Mouse (Mus musculus): ENCODE measurements around the gene Cdh23. TPM values are rescaled to one million over a fixed set of nuclear protein-coding genes. Genes with fewer than 3 reads are reported as not detected.

Gene Cdh23
- total and polyA plus RNA-seq, 3 experiments: 0.05 TPM; not detected in 2

- no peaks in the 10 kb centered on the region for H3K36me3 ChIP-seq (replicated peaks)
- no peak overlapping the region for H3K4me3 ChIP-seq (ENCODE audit: low read depth, low read length)
- DNase-seq (ENCODE audit: low spot score) (no peak), ATAC-seq (ENCODE audit: extremely low read depth, insufficient number of reproducible peaks, low FRiP score, poor library complexity, severe bottlenecking) (no peak)
- TF ChIP-seq POLR2AphosphoS5 (IDR thresholded peaks at IDR 0.05; ENCODE audit: insufficient replicate concordance, low read depth, low read length) (no peak), TAL1 (conservative IDR thresholded peaks at IDR 0.05; ENCODE audit: low read depth, low read length) (no peak), GATA2 (IDR thresholded peaks at IDR 0.05; ENCODE audit: borderline replicate concordance, low read depth, low read length) (no peak), GATA1 (IDR thresholded peaks at IDR 0.05; ENCODE audit: borderline replicate concordance, low read length) (no peak), CTCF (IDR thresholded peaks at IDR 0.05; ENCODE audit: low read depth, low read length) (no peak)
- peaks cover 35% of the 10 kb centered on the region for H3K9me3 ChIP-seq (replicated peaks)
- no peaks in the 10 kb centered on the region for H3K4me1 ChIP-seq (ENCODE audit: insufficient read depth, low read depth, low read length)
- no peaks in the 10 kb centered on the region for H3K27me3 ChIP-seq (ENCODE audit: insufficient read depth, low read length)
Observed at GRCm38 (mm10) chr10:60585691-60586090, 110.6 kb downstream of the Cdh23 start.

GRCm38 (mm10) chr10:60582956-60583355 lies 113.3 kb downstream of the Cdh23 start:
- ATAC-seq (ENCODE audit: extremely low read depth, insufficient number of reproducible peaks, low FRiP score, poor library complexity, severe bottlenecking): no peak

GRCm38 (mm10) chr10:60580666-60581065 lies 115.6 kb downstream of the Cdh23 start:
- H3K9me3 ChIP-seq (replicated peaks): peaks cover 45% of the 10 kb centered on the region
- no peak for DNase-seq (ENCODE audit: low spot score)
- no peak for ATAC-seq (ENCODE audit: extremely low read depth, insufficient number of reproducible peaks, low FRiP score, poor library complexity, severe bottlenecking)
- H3K4me3 ChIP-seq (ENCODE audit: low read depth, low read length): no peak overlapping the region
- no peaks in the 10 kb centered on the region for H3K4me1 ChIP-seq (ENCODE audit: insufficient read depth, low read depth, low read length)
- TF ChIP-seq CTCF (IDR thresholded peaks at IDR 0.05; ENCODE audit: low read depth, low read length) (no peak), POLR2AphosphoS5 (IDR thresholded peaks at IDR 0.05; ENCODE audit: insufficient replicate concordance, low read depth, low read length) (no peak), GATA1 (IDR thresholded peaks at IDR 0.05; ENCODE audit: borderline replicate concordance, low read length) (no peak), GATA2 (IDR thresholded peaks at IDR 0.05; ENCODE audit: borderline replicate concordance, low read depth, low read length) (no peak), TAL1 (conservative IDR thresholded peaks at IDR 0.05; ENCODE audit: low read depth, low read length) (no peak)
- no peaks in the 10 kb centered on the region for H3K36me3 ChIP-seq (replicated peaks)
- no peaks in the 10 kb centered on the region for H3K27me3 ChIP-seq (ENCODE audit: insufficient read depth, low read length)

More at GRCm38 (mm10) chr10:60582956-60583355, 113.3 kb downstream of the Cdh23 start:
- no peak for TF ChIP-seq TAL1 (conservative IDR thresholded peaks at IDR 0.05; ENCODE audit: low read depth, low read length)
- TF ChIP-seq POLR2AphosphoS5 (IDR thresholded peaks at IDR 0.05; ENCODE audit: insufficient replicate concordance, low read depth, low read length): no peak
- no peak for TF ChIP-seq GATA2 (IDR thresholded peaks at IDR 0.05; ENCODE audit: borderline replicate concordance, low read depth, low read length)
- no peak for TF ChIP-seq GATA1 (IDR thresholded peaks at IDR 0.05; ENCODE audit: borderline replicate concordance, low read length)
- TF ChIP-seq CTCF (IDR thresholded peaks at IDR 0.05; ENCODE audit: low read depth, low read length): no peak
- Histone ChIP-seq H3K27me3 (ENCODE audit: insufficient read depth, low read length) (no peaks in the 10 kb centered on the region), H3K9me3 (replicated peaks) (peaks cover 35% of the 10 kb centered on the region), H3K36me3 (replicated peaks) (no peaks in the 10 kb centered on the region), H3K4me1 (ENCODE audit: insufficient read depth, low read depth, low read length) (no peaks in the 10 kb centered on the region), H3K4me3 (ENCODE audit: low read depth, low read length) (no peak overlapping the region)
- DNase-seq (ENCODE audit: low spot score): no peak

- Histone ChIP-seq H3K36me3 (replicated peaks) (no peaks in the 10 kb centered on the region), H3K4me1 (ENCODE audit: insufficient read depth, low read depth, low read length) (no peaks in the 10 kb centered on the region), H3K4me3 (ENCODE audit: low read depth, low read length) (no peak overlapping the region), H3K9me3 (replicated peaks) (peaks cover 49% of the 10 kb centered on the region), H3K27me3 (ENCODE audit: insufficient read depth, low read length) (no peaks in the 10 kb centered on the region)
- DNase-seq (ENCODE audit: low spot score) (no peak), ATAC-seq (ENCODE audit: extremely low read depth, insufficient number of reproducible peaks, low FRiP score, poor library complexity, severe bottlenecking) (no peak)
- no peak for TF ChIP-seq CTCF (IDR thresholded peaks at IDR 0.05; ENCODE audit: low read depth, low read length)
- no peak for TF ChIP-seq GATA2 (IDR thresholded peaks at IDR 0.05; ENCODE audit: borderline replicate concordance, low read depth, low read length)
- no peak for TF ChIP-seq POLR2AphosphoS5 (IDR thresholded peaks at IDR 0.05; ENCODE audit: insufficient replicate concordance, low read depth, low read length)
- no peak for TF ChIP-seq TAL1 (conservative IDR thresholded peaks at IDR 0.05; ENCODE audit: low read depth, low read length)
- no peak for TF ChIP-seq GATA1 (IDR thresholded peaks at IDR 0.05; ENCODE audit: borderline replicate concordance, low read length)
Observed at GRCm38 (mm10) chr10:60578738-60579538, 117.4 kb downstream of the Cdh23 start.

GRCm38 (mm10) chr10:60577920-60578737 lies 118.2 kb downstream of the Cdh23 start:
- Histone ChIP-seq H3K9me3 (replicated peaks) (peaks cover 51% of the 10 kb centered on the region), H3K4me1 (ENCODE audit: insufficient read depth, low read depth, low read length) (no peaks in the 10 kb centered on the region), H3K27me3 (ENCODE audit: insufficient read depth, low read length) (no peaks in the 10 kb centered on the region), H3K36me3 (replicated peaks) (no peaks in the 10 kb centered on the region), H3K4me3 (ENCODE audit: low read depth, low read length) (no peak overlapping the region)
- ATAC-seq (ENCODE audit: extremely low read depth, insufficient number of reproducible peaks, low FRiP score, poor library complexity, severe bottlenecking): no peak
- DNase-seq (ENCODE audit: low spot score): no peak
- TF ChIP-seq POLR2AphosphoS5 (IDR thresholded peaks at IDR 0.05; ENCODE audit: insufficient replicate concordance, low read depth, low read length): no peak
- no peak for TF ChIP-seq TAL1 (conservative IDR thresholded peaks at IDR 0.05; ENCODE audit: low read depth, low read length)

Data from G1E (cell line).